ENCODE assay signal across 22 mouse cellular contexts in the genomic region with DNA sequence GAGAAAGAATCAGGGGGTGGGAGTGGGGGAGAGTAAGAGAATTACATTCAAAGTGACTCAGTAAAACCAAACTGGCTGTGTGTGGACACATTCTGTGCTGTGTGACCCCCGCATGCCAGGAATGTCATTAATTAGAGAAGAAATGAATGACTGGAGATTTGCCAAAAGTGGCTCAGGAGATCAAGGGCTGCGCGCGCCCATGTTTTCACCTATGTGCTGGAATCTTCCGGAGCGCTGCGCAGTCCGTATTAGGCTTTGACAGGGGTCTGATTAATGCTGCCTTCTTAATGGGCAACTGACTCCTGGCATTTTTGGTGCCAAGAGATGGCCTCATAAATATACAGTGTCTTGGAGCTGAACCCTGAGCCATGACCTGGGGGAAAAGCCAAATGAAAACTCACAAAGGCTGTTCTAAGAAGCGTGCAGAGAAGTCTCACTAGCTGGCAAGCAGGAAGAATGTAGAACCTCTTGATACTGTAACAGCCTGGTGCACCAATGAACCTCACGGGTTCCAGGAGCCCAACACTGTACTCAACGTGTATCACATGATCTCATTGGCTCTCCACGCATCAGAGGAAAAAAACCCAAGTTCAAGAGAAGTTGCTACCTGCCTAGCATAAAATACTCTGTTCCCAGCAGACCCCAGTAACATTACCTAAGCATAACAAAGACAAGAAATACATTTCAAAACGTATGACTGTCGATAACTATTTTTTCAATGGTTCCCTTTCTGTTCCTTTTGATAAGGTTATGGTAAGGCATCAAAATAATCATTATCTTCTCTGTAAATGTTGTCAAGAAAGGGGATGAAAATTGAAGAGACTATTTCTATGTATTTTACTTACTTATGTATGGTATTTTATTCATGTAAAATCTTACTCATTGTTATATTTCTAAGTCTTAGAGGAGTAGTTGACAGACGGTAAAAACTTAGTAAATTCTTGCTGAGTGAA.
A peak's percentile ranks its signal among the peaks of the same experiment; 100 is the strongest.
DNase-seq lines count a peak whose midpoint lies in the region; ATAC-seq lines count a peak whose summit lies in the region.
"Had no signal": no experiment of that assay in that cellular context is flagged by ENCODE, and none has a peak within 500 bp of the region (broad histone marks: within the 10 kb centered on the region; RNA-seq: fewer than 3 reads in every experiment).

No protein-coding gene starts in this region.

- no peaks in the 10 kb centered on the region for H3K4me1 ChIP-seq in embryonic facial prominence, embryonic 14.5 days (ENCODE audit: control insufficient read depth, insufficient read depth, low read length)
- peaks cover 21% of the 10 kb centered on the region for H3K4me1 ChIP-seq in embryonic facial prominence, embryonic 10.5 days
- H3K4me1 ChIP-seq in kidney, embryonic 16.5 days (ENCODE audit: insufficient read depth, low read length) = peaks cover 5% of the 10 kb centered on the region
- no peaks in the 10 kb centered on the region for H3K4me1 ChIP-seq in neural tube, embryonic 11.5 days (ENCODE audit: control insufficient read depth, insufficient read depth, low read length)
- H3K4me1 ChIP-seq in neural tube, embryonic 14.5 days (ENCODE audit: control insufficient read depth, insufficient read depth, low read length) = no peaks in the 10 kb centered on the region
- H3K4me1 ChIP-seq: heart, embryonic 15.5 days; limb, embryonic 15.5 days; midbrain, embryonic 12.5 days had no signal

- H3K4me2 ChIP-seq in embryonic facial prominence, embryonic 14.5 days (ENCODE audit: low read depth, low read length) = peak overlapping the region; percentile 7; the same call in 1 of the 2 replicates
- peak overlapping the region; percentile 21; the same call in 1 of the 2 replicates for H3K4me2 ChIP-seq in kidney, embryonic 16.5 days (replicated peaks; ENCODE audit: low read depth, low read length)
- no peak overlapping the region for H3K4me2 ChIP-seq in neural tube, embryonic 11.5 days (ENCODE audit: low read depth)
- no peak overlapping the region for H3K4me2 ChIP-seq in neural tube, embryonic 14.5 days (ENCODE audit: low read depth, low read length)
- H3K4me2 ChIP-seq: heart, embryonic 15.5 days; limb, embryonic 15.5 days; midbrain, embryonic 12.5 days had no signal

- no peak overlapping the region for H3K27ac ChIP-seq in embryonic facial prominence, embryonic 14.5 days (replicated peaks; ENCODE audit: low read depth, low read length)
- H3K27ac ChIP-seq in embryonic facial prominence, embryonic 10.5 days (replicated peaks) = no peak overlapping the region
- H3K27ac ChIP-seq in kidney, embryonic 16.5 days (ENCODE audit: low read length) = no peak overlapping the region
- no peak overlapping the region for H3K27ac ChIP-seq in neural tube, embryonic 11.5 days (ENCODE audit: low read depth, low read length)
- H3K27ac ChIP-seq in neural tube, embryonic 14.5 days (ENCODE audit: low read depth, low read length) = no peak overlapping the region
- H3K27ac ChIP-seq: heart, adult 2 months; heart, embryonic 15.5 days; limb, embryonic 15.5 days; midbrain, embryonic 12.5 days had no signal

- H3K9ac ChIP-seq in embryonic facial prominence, embryonic 14.5 days (ENCODE audit: low read depth, low read length) = no peak overlapping the region
- no peak overlapping the region for H3K9ac ChIP-seq in kidney, embryonic 16.5 days (replicated peaks; ENCODE audit: low read length)
- no peak overlapping the region for H3K9ac ChIP-seq in neural tube, embryonic 11.5 days (ENCODE audit: low read length)
- no peak overlapping the region for H3K9ac ChIP-seq in neural tube, embryonic 14.5 days (replicated peaks; ENCODE audit: low read depth, low read length)
- H3K9ac ChIP-seq: heart, embryonic 15.5 days; limb, embryonic 15.5 days; liver, postnatal 0 days; midbrain, embryonic 12.5 days had no signal

- DNase-seq in embryonic facial prominence, embryonic 14.5 days (ENCODE audit: low spot score) = peak; percentile 16
- DNase-seq in embryonic facial prominence, embryonic 10.5 days (ENCODE audit: low spot score) = no peak
- DNase-seq in kidney, adult 8-10 months = no peak
- peak; percentile 26 for DNase-seq in neural tube, embryonic 11.5 days (ENCODE audit: low spot score)
- DNase-seq in neural tube, embryonic 10.5 days (ENCODE audit: extremely low spot score, low spot score) = no peak
- no peak for DNase-seq in right cerebral cortex, postnatal 10 days (ENCODE audit: low spot score in 2 of 2)
- DNase-seq: cerebellum, adult 18-20 months; cerebellum, postnatal 36 days; gastrocnemius, postnatal 14 days; heart, adult 2 months; heart, postnatal 4 days; layer of hippocampus, adult 9-11 months; liver, postnatal 0 days; right cerebral cortex, adult 18-20 months; thymus, postnatal 14 days had no signal

- 66% methylated on average over 15 of the region's 15 CpGs for WGBS in embryonic facial prominence, embryonic 14.5 days
- 92% methylated on average over 15 of the region's 15 CpGs for WGBS in embryonic facial prominence, embryonic 10.5 days
- WGBS in kidney, embryonic 16.5 days = 45% methylated on average over 15 of the region's 15 CpGs
- WGBS in neural tube, embryonic 11.5 days = 85% methylated on average over 15 of the region's 15 CpGs
- WGBS in neural tube, embryonic 14.5 days = 63% methylated on average over 15 of the region's 15 CpGs

- no peak for ATAC-seq in embryonic facial prominence, embryonic 14.5 days (ENCODE audit: low read depth)
- peak; percentile 35; the same call in 1 of the 2 replicates for ATAC-seq in kidney, embryonic 16.5 days (ENCODE audit: low FRiP score, low TSS enrichment)
- ATAC-seq in neural tube, embryonic 11.5 days (ENCODE audit: insufficient read depth, low FRiP score, low TSS enrichment) = no peak
- peak; percentile 54; the same call in 1 of the 2 replicates for ATAC-seq in neural tube, embryonic 14.5 days (ENCODE audit: low read depth)
- ATAC-seq: hindbrain, embryonic 16.5 days; liver, postnatal 0 days had no signal

- no peaks in the 10 kb centered on the region for H3K27me3 ChIP-seq in embryonic facial prominence, embryonic 14.5 days (replicated peaks; ENCODE audit: control insufficient read depth, insufficient read depth, low read length)
- no peaks in the 10 kb centered on the region for H3K27me3 ChIP-seq in embryonic facial prominence, embryonic 10.5 days (replicated peaks; ENCODE audit: low read depth, poor library complexity, severe bottlenecking)
- no peaks in the 10 kb centered on the region for H3K27me3 ChIP-seq in kidney, embryonic 16.5 days (ENCODE audit: insufficient read depth, low read length)
- H3K27me3 ChIP-seq in neural tube, embryonic 11.5 days (ENCODE audit: control insufficient read depth, insufficient read depth, low read length) = no peaks in the 10 kb centered on the region
- no peaks in the 10 kb centered on the region for H3K27me3 ChIP-seq in neural tube, embryonic 14.5 days (ENCODE audit: control insufficient read depth, insufficient read depth, low read length)
- H3K27me3 ChIP-seq: heart, embryonic 15.5 days; limb, embryonic 15.5 days; midbrain, embryonic 12.5 days had no signal

- H3K4me3 ChIP-seq in embryonic facial prominence, embryonic 14.5 days (ENCODE audit: low read depth, low read length) = no peak overlapping the region
- H3K4me3 ChIP-seq in embryonic facial prominence, embryonic 10.5 days = no peak overlapping the region
- H3K4me3 ChIP-seq in kidney, embryonic 16.5 days (ENCODE audit: low read length) = no peak overlapping the region
- H3K4me3 ChIP-seq in neural tube, embryonic 11.5 days (ENCODE audit: low read depth, low read length) = no peak overlapping the region
- H3K4me3 ChIP-seq in neural tube, embryonic 14.5 days (ENCODE audit: low read depth, low read length) = no peak overlapping the region
- H3K4me3 ChIP-seq: heart, adult 2 months; heart, embryonic 15.5 days; limb, embryonic 15.5 days; midbrain, embryonic 12.5 days had no signal

- H3K9me3 ChIP-seq in embryonic facial prominence, embryonic 14.5 days (ENCODE audit: control insufficient read depth, low read length) = 0 out of 2 replicates have a peak, but pooled peaks cover under 1% of the 10 kb centered on the region
- no peaks in the 10 kb centered on the region for H3K9me3 ChIP-seq in embryonic facial prominence, embryonic 10.5 days
- no peaks in the 10 kb centered on the region for H3K9me3 ChIP-seq in kidney, embryonic 16.5 days (ENCODE audit: low read length)
- no peaks in the 10 kb centered on the region for H3K9me3 ChIP-seq in neural tube, embryonic 11.5 days (ENCODE audit: control insufficient read depth, low read length)
- H3K9me3 ChIP-seq in neural tube, embryonic 14.5 days (ENCODE audit: control insufficient read depth, low read length) = no peaks in the 10 kb centered on the region
- H3K9me3 ChIP-seq: heart, embryonic 15.5 days; limb, embryonic 15.5 days; midbrain, embryonic 12.5 days had no signal

- H3K36me3 ChIP-seq in embryonic facial prominence, embryonic 14.5 days (ENCODE audit: control insufficient read depth, insufficient read depth, low read length) = no peaks in the 10 kb centered on the region
- no peaks in the 10 kb centered on the region for H3K36me3 ChIP-seq in embryonic facial prominence, embryonic 10.5 days (replicated peaks)
- no peaks in the 10 kb centered on the region for H3K36me3 ChIP-seq in kidney, embryonic 16.5 days (ENCODE audit: insufficient read depth, low read length)
- H3K36me3 ChIP-seq in neural tube, embryonic 11.5 days (ENCODE audit: control insufficient read depth, insufficient read depth, low read length) = no peaks in the 10 kb centered on the region
- no peaks in the 10 kb centered on the region for H3K36me3 ChIP-seq in neural tube, embryonic 14.5 days (ENCODE audit: control insufficient read depth, insufficient read depth, low read length)
- H3K36me3 ChIP-seq: G1E; heart, embryonic 15.5 days; limb, embryonic 15.5 days; midbrain, embryonic 12.5 days had no signal

Comparison
In these comparisons a context has a peak if more than half of its experiments do, and no peak if none do; other contexts are left out.
1. ATAC-seq: peak in kidney, embryonic 16.5 days (single experiment) and neural tube, embryonic 14.5 days (single experiment); none in embryonic facial prominence, embryonic 14.5 days (single experiment) and neural tube, embryonic 11.5 days (single experiment).
2. DNase-seq: peak in embryonic facial prominence, embryonic 14.5 days (single experiment) and neural tube, embryonic 11.5 days (single experiment); none in embryonic facial prominence, embryonic 10.5 days (single experiment), kidney, adult 8-10 months (0 of 2), neural tube, embryonic 10.5 days (single experiment) and right cerebral cortex, postnatal 10 days (0 of 2).
3. H3K4me2 ChIP-seq: peak in embryonic facial prominence, embryonic 14.5 days (single experiment) and kidney, embryonic 16.5 days (single experiment); none in neural tube, embryonic 11.5 days (single experiment) and neural tube, embryonic 14.5 days (single experiment).